Mouse (Mus musculus) lung, postnatal 0 days (tissue): ENCODE data around the gene Nme7. TPM values are rescaled to one million over a fixed set of nuclear protein-coding genes. Genes with fewer than 3 reads are reported as not detected.

Experiments used
- ATAC-seq: fragments of 200-750 bp; cut with Nextera tagmentation; 2 replicates; pipeline ENCODE4 v1.8.0; 2017; ENCODE audit warnings: moderate library complexity
- DNase-seq: peaks from one replicate; pipeline ENCODE4 v3.0.0-alpha.2; 2016; ENCODE audit warnings: low spot score
- H3K27ac ChIP-seq: fragments of 300-500 bp; sonication (generic); 2 replicates; pipeline ENCODE4 v1.5.1; 2014; ENCODE audit warnings: antibody characterized with exemption, mild to moderate bottlenecking, low read length, mixed read lengths
- H3K27me3 ChIP-seq: fragments of 300-500 bp; sonication (generic); replicated peaks from 2 replicates; pipeline ENCODE4 v1.6.1; 2014; ENCODE audit warnings: low read length, mixed read lengths; ENCODE audit not compliant: insufficient read depth
- H3K36me3 ChIP-seq: fragments of 300-500 bp; sonication (generic); 2 replicates; pipeline ENCODE4 v1.6.1; 2014; ENCODE audit warnings: low read length, mixed read lengths; ENCODE audit not compliant: insufficient read depth
- H3K4me1 ChIP-seq: fragments of 300-500 bp; sonication (generic); 2 replicates; pipeline ENCODE4 v1.6.1; 2014; ENCODE audit warnings: antibody characterized with exemption, low read depth, low read length, mixed read lengths; ENCODE audit not compliant: insufficient read depth
- H3K4me2 ChIP-seq: fragments of 300-500 bp; sonication (generic); replicated peaks from 2 replicates; pipeline ENCODE4 v1.6.1; 2014; ENCODE audit warnings: low read depth, mild to moderate bottlenecking, low read length, moderate library complexity, mixed read lengths
- H3K4me3 ChIP-seq: fragments of 300-500 bp; sonication (generic); 2 replicates; pipeline ENCODE4 v1.5.1; 2014; ENCODE audit warnings: low read depth, low read length
- H3K9ac ChIP-seq: fragments of 300-500 bp; sonication (generic); replicated peaks from 2 replicates; pipeline ENCODE4 v1.6.1; 2014; ENCODE audit warnings: low read depth, mild to moderate bottlenecking
- H3K9me3 ChIP-seq: fragments of 300-500 bp; sonication (generic); 2 replicates; pipeline ENCODE4 v1.6.1; 2016; ENCODE audit warnings: low read length, mixed read lengths
- CTCF ChIP-seq: IDR thresholded peaks from 2 replicates; pipeline ENCODE4 v1.5.1; 2016; ENCODE audit warnings: antibody characterized with exemption, mild to moderate bottlenecking
- EP300 ChIP-seq: IDR thresholded peaks from 2 replicates; pipeline ENCODE4 v1.6.1; 2016; ENCODE audit warnings: antibody characterized with exemption, mild to moderate bottlenecking, control low read depth
- WGBS: fragments of 180-500 bp; shearing (Covaris S2); extraction: QIAGEN DNeasy Blood & Tissue Kit; methylation state at CpG from one replicate; pipeline ENCODE4 v1.1.7; 2014; 5-methylcytosine and 5-hydroxymethylcytosine counted together
- polyA plus RNA-seq: library from polyadenylated mRNA; unstranded; fragments of >200 nt; fragmentation: Nextera tagmentation; extraction: Ambion mirVana; gene quantifications from 2 replicates; pipeline ENCODE4 v1.2.1, GENCODE M21; 2015

Nme7 gene
- polyA plus RNA-seq, 1 experiment from 2014 or later, result 17.7 TPM

GRCm38 (mm10) chr1:164471632-164472031 is 167.7 kb downstream of the Nme7 start:
- TF ChIP-seq CTCF, result no peak
- no peak for TF ChIP-seq EP300
- DNase-seq (no peak), ATAC-seq (no peak)
- Histone ChIP-seq H3K9ac (no peak overlapping the region), H3K36me3 (no peaks in the 10 kb centered on the region), H3K27me3 (no peaks in the 10 kb centered on the region), H3K4me1 (no peaks in the 10 kb centered on the region), H3K9me3 (no peaks in the 10 kb centered on the region), H3K4me3 (no peak overlapping the region), H3K4me2 (no peak overlapping the region), H3K27ac (no peak overlapping the region)
- 92% methylated on average over 5 of the region's 5 CpGs for WGBS

- Histone ChIP-seq H3K27me3 (no peaks in the 10 kb centered on the region), H3K9ac (no peak overlapping the region), H3K4me2 (no peak overlapping the region), H3K27ac (no peak overlapping the region), H3K4me1 (no peaks in the 10 kb centered on the region), H3K9me3 (no peaks in the 10 kb centered on the region), H3K36me3 (no peaks in the 10 kb centered on the region), H3K4me3 (no peak overlapping the region)
- ATAC-seq, result no peak
- WGBS, result 88% methylated on average over 7 of the region's 7 CpGs
- no peak for TF ChIP-seq EP300
- no peak for DNase-seq
Observed at GRCm38 (mm10) chr1:164473398-164473797, 169.5 kb downstream of the Nme7 start.

- no peak overlapping the region for H3K27ac ChIP-seq
- no peaks in the 10 kb centered on the region for H3K27me3 ChIP-seq
- DNase-seq (no peak), ATAC-seq (no peak)
- no peak overlapping the region for H3K4me2 ChIP-seq
- no peak overlapping the region for H3K9ac ChIP-seq
- no peaks in the 10 kb centered on the region for H3K9me3 ChIP-seq
- TF ChIP-seq CTCF, result no peak
- no peak for TF ChIP-seq EP300
- H3K4me3 ChIP-seq, result no peak overlapping the region
- H3K36me3 ChIP-seq, result no peaks in the 10 kb centered on the region
- no peaks in the 10 kb centered on the region for H3K4me1 ChIP-seq
- 41% methylated on average over 6 of the region's 6 CpGs for WGBS
Observed at GRCm38 (mm10) chr1:164474310-164474709, 170.4 kb downstream of the Nme7 start.

- WGBS, result 24% methylated on average over 7 of the region's 7 CpGs
- DNase-seq (peak; percentile 51), ATAC-seq (peak; percentile 65)
- no peaks in the 10 kb centered on the region for H3K36me3 ChIP-seq
- H3K9me3 ChIP-seq, result no peaks in the 10 kb centered on the region
- H3K4me3 ChIP-seq, result no peak overlapping the region
- no peak overlapping the region for H3K9ac ChIP-seq
- no peak overlapping the region for H3K4me2 ChIP-seq
- H3K4me1 ChIP-seq, result no peaks in the 10 kb centered on the region
- TF ChIP-seq EP300, result no peak
- TF ChIP-seq CTCF, result no peak
- H3K27me3 ChIP-seq, result no peaks in the 10 kb centered on the region
- H3K27ac ChIP-seq, result no peak overlapping the region
Observed at GRCm38 (mm10) chr1:164474778-164475511, 171.0 kb downstream of the Nme7 start.

GRCm38 (mm10) chr1:164475895-164476294 is 172.0 kb downstream of the Nme7 start:
- no peak overlapping the region for H3K4me2 ChIP-seq
- H3K9ac ChIP-seq, result no peak overlapping the region
- H3K4me3 ChIP-seq, result no peak overlapping the region
- H3K9me3 ChIP-seq, result no peaks in the 10 kb centered on the region
- no peak for DNase-seq
- 78% methylated on average over 4 of the region's 4 CpGs for WGBS
- H3K36me3 ChIP-seq, result no peaks in the 10 kb centered on the region
- ATAC-seq, result no peak
- no peaks in the 10 kb centered on the region for H3K4me1 ChIP-seq
- no peak overlapping the region for H3K27ac ChIP-seq
- TF ChIP-seq EP300 (no peak), CTCF (no peak)
- no peaks in the 10 kb centered on the region for H3K27me3 ChIP-seq

- ATAC-seq, result 0 out of 2 replicates have a peak, but pooled peaks have one; percentile 4
- Histone ChIP-seq H3K4me3 (no peak overlapping the region), H3K36me3 (no peaks in the 10 kb centered on the region), H3K9ac (no peak overlapping the region), H3K4me2 (no peak overlapping the region), H3K27ac (no peak overlapping the region), H3K27me3 (no peaks in the 10 kb centered on the region), H3K9me3 (no peaks in the 10 kb centered on the region), H3K4me1 (no peaks in the 10 kb centered on the region)
- WGBS, result 78% methylated on average over 5 of the region's 5 CpGs
- TF ChIP-seq EP300, result no peak
- TF ChIP-seq CTCF, result no peak
- DNase-seq, result no peak
Observed at GRCm38 (mm10) chr1:164480755-164481644, 177.1 kb downstream of the Nme7 start.
